Mouse (Mus musculus) kidney, adult 8-10 months (tissue): ENCODE measurements at regions not wholly inside any gene's neighbourhood (a gene's known extent, or its start where the extent isn't known, plus 50 kb on each side); places are given as distances from the start of the nearest gene placed in this dataset.

Experiments used
- DNase-seq, 2 experiments: peaks; one replicate each; pipeline ENCODE4 v3.0.0; 2022

DNA sequence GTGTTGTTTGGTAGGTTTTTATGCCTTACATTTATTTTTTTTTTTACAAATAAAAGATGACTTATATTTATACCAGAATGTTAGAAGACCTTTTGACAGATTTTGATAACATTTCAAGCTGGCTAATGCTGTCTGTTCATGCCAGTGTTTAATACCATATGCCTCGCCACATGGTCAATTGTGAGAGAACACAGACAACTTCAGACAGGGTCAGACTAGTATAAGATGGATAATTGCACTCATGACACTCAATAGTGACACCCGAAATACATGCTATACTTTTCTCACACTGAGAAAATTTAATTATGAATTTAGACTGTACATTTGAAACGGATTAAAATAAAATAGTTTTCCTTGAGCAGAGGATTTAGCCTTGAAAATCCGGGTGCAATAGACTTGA lies 769.9 kb downstream of the Slitrk6 start:
- DNase-seq = no peak

DNA sequence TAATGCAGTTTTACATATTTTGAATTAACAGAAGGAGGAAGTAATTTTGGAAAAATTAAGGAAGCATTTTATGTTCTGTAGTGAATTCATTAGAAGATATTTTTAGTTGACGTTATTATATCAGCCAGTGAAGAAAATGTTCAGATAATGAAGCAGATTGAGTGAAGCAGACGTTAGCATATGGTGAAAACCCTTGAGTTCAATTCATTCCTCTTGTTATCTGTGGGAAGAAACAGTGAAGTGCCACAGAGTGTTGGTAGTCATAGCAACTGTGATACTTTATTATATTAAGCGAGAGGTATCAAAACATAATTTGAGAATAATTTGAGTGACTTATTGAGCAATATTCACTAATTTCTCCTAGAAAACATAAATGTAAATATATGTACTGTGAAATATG lies 796.9 kb downstream of the Slitrk6 start:
- no peak for DNase-seq

DNA sequence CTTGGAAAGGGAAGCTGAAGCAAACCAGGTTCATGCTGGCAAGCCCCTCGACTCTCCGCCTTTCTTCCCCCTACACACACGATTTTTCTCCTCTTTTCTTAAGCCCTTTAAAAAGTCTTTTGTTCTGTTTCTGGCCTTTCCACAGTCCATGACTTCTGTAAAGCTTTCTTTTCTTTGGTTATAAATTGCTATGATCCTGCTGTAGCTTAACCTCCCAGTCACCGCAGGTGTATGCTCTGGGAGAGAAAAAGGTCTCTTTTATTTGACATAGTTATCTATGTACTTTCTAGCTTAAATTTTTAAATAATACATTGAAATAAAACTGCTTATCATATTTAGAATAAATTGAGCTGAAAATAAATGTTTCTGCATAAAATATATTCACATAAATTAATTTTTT lies 813.0 kb downstream of the Slitrk6 start:
- DNase-seq = no peak

DNA sequence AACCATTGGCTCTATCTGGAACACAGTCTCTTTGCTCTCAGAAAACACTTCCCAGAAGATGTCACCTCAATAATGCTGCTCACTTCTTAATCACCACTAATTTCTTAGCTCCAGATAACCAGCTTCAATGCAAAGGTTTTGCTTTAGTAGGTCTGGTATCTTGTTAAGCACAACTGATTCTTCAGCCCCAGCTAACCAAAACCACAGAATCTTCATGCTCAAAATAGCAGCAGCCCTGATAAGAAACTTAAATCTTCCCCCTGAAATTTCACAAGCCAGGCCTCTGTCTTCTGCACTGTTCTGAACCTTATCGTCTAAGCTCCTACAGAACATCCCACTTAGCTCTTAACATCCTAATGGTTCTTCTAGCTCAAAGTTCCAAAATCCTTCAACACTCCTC lies 813.8 kb downstream of the Slitrk6 start:
- no peak for DNase-seq

DNA sequence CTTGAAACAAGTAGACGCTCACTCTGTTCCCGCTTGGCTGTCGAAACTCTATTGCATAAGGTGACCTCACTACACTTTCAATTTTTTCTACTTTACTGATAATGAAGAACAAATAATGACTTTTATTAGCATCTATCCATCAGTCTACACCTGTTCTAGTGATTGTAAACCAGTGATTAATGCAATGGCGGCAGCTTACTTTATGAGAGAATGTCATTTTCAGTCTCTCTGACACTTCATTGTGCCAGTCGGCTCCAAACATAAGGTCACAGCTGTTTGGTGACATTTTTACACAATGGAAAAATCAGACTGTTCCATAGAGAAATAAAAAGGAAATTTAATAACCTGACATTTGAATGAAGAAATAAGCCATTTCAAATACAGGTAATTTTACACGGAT lies 817.5 kb downstream of the Slitrk6 start:
- DNase-seq = no peak

DNA sequence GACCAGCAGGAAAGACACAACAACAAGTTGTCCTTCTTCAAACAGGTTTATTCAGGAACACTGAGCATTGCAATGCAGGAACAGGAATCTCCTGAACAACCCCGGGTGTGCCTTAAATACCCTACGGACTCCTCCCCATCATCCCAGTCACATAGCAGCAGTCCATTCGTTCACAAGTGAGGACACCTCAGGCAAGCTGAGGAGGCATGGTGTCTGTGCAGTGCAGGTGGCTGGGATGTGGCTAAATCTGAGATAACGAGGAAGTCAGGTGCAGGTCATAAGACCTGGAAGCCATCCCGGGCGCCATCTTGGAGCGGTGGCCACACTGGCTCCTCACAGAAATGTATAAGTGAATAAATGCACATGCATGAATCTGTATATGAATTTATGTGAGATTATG lies 826.0 kb downstream of the Slitrk6 start:
- no peak for DNase-seq

DNA sequence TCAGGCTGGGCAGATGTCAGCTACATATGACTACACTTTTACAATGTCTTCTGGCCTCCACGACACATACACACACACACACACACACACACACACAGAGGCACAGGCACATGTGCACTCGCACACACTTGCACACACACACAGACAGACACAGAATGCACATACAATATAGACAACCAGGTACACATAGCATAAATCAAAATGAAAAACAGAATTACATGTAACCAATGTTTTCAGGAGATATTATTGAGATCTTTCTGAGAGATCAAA lies 863.1 kb downstream of the Slitrk6 start:
- no peak for DNase-seq

DNA sequence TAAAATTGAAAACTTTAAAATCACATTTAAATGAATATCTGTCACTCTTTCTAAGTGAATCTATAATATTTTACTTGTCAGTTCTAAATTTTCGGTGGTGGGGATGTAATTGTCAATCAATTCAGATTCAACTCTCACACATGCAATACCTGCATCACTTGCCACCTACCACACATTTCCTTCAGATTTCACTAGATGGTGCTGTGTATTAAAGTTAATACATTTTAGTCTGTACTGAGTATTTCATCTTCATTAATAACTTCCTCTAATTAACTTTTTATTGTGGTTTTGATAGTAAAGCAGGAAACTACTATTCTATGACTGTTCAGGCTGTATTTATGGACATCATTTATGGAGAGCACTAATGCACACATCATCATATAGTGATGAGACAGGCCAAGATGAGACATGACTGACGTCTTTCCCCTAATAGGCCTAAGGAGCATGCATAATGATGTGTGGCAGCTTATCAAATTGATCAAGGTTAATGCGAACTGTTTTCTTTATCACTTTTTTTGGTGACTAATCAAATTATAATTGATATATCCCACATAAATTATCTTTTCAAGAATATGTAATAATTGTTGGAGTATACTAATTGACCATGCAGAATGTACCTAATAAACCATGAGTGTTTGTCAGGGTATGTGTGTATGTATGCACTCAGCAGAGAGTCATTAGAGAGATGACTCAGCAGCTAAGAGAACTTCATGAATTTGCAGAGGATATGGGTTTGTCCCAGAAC lies 863.6 kb downstream of the Slitrk6 start:
- no peak for DNase-seq

DNA sequence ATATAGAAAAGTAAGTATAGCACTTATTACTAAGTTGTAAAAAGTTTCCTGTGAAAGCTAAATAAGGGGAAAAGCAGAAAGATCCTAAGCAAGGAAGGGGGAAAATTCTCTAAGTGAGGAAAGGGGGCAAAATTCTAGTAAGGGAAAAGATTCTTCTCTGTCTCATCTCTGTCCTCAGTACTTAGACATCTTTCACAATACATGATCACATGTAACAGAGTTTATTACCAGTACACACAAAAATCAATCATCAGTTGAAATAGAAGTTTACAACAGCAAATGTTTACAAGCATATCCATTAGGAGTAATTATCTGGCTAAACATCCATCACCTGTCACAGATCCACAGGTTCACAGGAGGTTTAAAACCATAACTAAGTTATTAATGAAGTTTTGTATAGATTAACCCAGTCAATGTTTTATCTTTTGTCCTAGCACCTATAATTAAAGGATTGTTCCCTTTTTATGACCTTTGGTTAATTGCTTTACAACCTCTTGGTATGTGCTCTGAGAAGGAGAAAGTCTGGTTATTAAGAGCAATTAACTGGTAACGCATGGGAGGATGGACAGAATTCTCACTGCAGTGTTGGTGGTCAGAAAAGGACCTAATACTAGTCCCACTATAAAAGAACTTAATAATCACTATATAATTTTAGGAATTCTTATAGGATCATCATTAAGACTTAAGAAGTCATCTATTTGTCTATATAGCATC lies 877.8 kb downstream of the Slitrk6 start:
- DNase-seq = no peak

DNA sequence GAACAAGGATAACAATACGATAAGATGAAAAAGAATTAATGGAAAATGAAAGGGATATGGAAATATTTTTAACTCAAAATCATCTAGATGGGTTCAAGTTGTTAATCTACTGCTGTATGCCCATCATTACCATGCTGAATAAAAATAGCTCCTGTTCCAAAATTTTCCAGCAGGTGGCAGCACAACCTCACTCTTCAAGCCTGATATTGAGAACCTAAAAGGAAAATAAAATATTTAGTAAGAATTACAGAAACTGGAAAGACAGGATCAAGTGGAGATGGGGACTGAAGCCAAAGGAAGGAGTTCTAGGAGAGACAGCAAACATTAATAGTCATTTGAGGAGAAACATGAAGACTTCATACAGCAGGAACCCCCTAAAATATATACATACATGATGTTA lies 880.7 kb downstream of the Slitrk6 start:
- peak in 1 of 2 experiments; percentile 23 for DNase-seq

DNA sequence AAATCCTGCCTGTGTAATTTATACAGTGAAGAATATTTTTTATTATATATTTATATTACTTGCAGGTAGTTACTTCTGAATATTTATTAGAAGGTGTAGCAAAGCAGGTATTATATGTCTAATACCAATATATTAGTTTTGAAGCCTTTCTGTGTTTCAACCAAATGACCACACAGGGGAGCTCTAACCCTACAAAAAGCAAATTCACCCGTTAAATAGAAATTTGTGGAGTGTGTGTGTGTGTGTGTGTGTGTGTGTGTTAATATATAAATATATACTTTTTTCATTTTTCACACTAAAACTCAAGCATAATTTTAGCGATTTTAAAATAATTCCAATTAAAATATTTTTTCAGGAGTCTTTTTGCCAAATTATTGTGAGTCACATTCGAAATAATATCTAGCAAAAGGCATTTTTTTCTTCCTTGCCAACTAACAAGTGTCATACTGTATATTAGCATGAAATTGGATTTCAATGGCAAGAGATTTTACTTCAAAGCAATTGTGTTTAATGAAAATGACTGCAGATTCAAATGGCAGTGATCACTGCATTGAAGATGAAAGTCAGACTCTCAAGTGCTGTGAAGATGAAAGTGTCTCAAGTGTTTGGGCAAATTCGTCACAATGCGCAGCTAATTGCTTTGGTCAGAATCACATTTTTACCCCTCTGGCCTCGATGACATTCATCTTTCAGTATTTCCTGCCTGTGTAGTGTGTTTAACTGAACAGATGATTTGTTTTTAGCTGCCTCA lies 914.4 kb downstream of the Slitrk6 start:
- DNase-seq = no peak

DNA sequence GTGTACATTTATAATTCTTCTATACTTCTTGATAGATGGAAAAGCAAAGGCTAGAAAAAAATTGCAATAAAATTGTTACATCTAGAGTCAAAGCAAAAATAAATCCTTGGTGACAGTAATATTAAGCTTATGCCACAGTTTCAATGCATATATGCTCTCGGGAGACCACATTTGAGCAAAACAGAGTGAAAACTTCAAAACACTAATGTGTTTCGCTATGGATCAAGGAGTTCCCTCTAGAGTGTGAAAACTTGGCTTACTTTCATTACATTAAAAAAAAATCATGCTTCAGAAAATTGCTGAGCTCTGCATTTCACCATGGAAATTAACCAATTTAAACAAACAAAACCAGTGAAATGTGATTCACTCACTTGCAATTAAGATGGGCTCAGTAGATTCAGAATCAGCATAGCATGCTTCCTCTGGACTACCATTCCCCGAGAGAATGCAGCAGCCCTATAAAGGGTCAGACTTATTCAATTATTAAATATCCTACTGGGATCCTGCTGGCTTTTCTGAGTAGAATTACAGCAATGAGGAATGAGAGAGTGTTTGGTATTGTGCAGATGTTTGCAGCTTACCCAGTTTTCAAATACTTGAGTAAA lies 888.7 kb upstream of the Slitrk1 start:
- DNase-seq = no peak

DNA sequence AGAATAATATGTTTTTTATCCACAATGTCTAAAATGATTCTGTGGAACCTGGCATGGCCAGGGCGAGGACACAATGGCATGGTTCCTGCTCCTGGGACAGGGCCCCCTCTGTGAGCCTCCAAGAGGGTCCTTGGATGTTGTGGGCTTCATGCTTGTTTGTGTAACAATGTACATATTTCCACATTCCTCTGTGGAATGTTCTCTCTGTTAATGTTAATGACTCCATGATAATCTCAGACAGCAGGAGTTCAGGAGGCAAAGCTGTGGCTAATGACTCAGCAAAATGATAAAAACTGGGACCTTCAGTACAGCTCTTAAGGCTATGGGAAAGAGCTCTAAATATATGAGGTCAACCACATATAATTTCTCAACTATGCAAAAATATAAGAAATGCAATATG lies 858.3 kb upstream of the Slitrk1 start:
- DNase-seq = no peak

DNA sequence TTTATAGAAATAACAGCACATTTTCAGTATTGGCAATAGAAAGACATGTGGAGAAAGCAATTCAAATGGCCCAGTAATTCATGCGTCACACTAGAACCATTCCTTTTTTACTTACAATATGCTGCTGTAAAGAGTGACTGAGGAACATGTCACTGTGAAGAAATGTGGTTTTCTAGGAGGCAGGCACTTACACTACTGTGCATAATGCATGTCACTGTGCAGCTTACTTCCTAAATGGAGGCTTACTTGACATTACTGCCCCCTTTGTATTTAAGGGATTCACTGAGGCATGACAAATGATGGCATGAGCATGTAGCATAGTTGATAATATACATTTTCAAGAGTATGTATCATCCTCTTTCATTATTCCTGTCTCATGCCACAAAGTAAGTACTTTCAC lies 846.9 kb upstream of the Slitrk1 start:
- DNase-seq = no peak
